Mouse (Mus musculus) forebrain, embryonic 11.5 days (tissue): ENCODE data around the gene Olfr348. TPM values are rescaled to one million over a fixed set of nuclear protein-coding genes. Genes with fewer than 3 reads are reported as not detected.

ENCODE experiments used
- ATAC-seq: fragments of 200-750 bp; cut with Nextera tagmentation; replicated peaks from 2 replicates; pipeline ENCODE4 v1.8.0; 2017; ENCODE audit warnings: moderate TSS enrichment; ENCODE audit not compliant: low FRiP score
- DNase-seq: peaks from one replicate; pipeline ENCODE4 v3.0.0-alpha.2; 2017; ENCODE audit warnings: low spot score
- H3K27ac ChIP-seq: fragments of 300-500 bp; sonication (generic); 2 replicates; pipeline ENCODE4 v1.5.1; 2014; ENCODE audit warnings: low read depth, low read length
- H3K27me3 ChIP-seq: fragments of 300-500 bp; sonication (generic); 2 replicates; pipeline ENCODE4 v1.6.1; 2014; ENCODE audit warnings: mild to moderate bottlenecking, low read length, mixed read lengths; ENCODE audit not compliant: control insufficient read depth, insufficient read depth
- H3K36me3 ChIP-seq: fragments of 300-500 bp; sonication (generic); 2 replicates; pipeline ENCODE4 v1.6.1; 2014; ENCODE audit warnings: mild to moderate bottlenecking, low read length, moderate library complexity, mixed read lengths; ENCODE audit not compliant: control insufficient read depth, insufficient read depth
- H3K4me1 ChIP-seq: fragments of 300-500 bp; sonication (generic); replicated peaks from 2 replicates; pipeline ENCODE4 v1.6.1; 2014; ENCODE audit warnings: low read length, mixed read lengths; ENCODE audit not compliant: control insufficient read depth, insufficient read depth
- H3K4me2 ChIP-seq: fragments of 300-500 bp; sonication (generic); 2 replicates; pipeline ENCODE4 v1.6.1; 2014; ENCODE audit warnings: low read depth, mild to moderate bottlenecking, low read length, moderate library complexity, mixed read lengths; ENCODE audit not compliant: severe bottlenecking
- H3K4me3 ChIP-seq: fragments of 300-500 bp; sonication (generic); 2 replicates; pipeline ENCODE4 v1.5.1; 2014; ENCODE audit warnings: low read depth, low read length
- H3K9ac ChIP-seq: fragments of 300-500 bp; sonication (generic); 2 replicates; pipeline ENCODE4 v1.6.1; 2014; ENCODE audit warnings: low read length
- H3K9me3 ChIP-seq: fragments of 300-500 bp; sonication (generic); 2 replicates; pipeline ENCODE4 v1.6.1; 2016; ENCODE audit warnings: low read length, mixed read lengths; ENCODE audit not compliant: control insufficient read depth
- WGBS: fragments of 180-500 bp; shearing (Covaris S2); extraction: QIAGEN DNeasy Blood & Tissue Kit; methylation state at CpG from one replicate; pipeline ENCODE4 v1.1.7; 2014; 5-methylcytosine and 5-hydroxymethylcytosine counted together
- polyA plus RNA-seq: library from polyadenylated mRNA; unstranded; fragments of >200 nt; fragmentation: Nextera tagmentation; extraction: Ambion mirVana; gene quantifications from 2 replicates; pipeline ENCODE4 v1.2.1, GENCODE M21; 2014

Olfr348 gene
- polyA plus RNA-seq, result not detected in 2 replicates

GRCm38 (mm10) chr2:36783976-36784375, at the start of gene Olfr348:
Gene Olfr348, plus strand, starts transcription at chr2:36784276.
- Histone ChIP-seq H3K9me3 (peaks cover 6% of the 10 kb centered on the region; the same call in 1 of the 2 replicates), H3K27ac (no peak within 1 kb of the TSS), H3K9ac (no peak within 1 kb of the TSS), H3K36me3 (no peaks in the 10 kb centered on the region), H3K27me3 (no peaks in the 10 kb centered on the region), H3K4me1 (no peaks in the 10 kb centered on the region), H3K4me3 (no peak within 1 kb of the TSS), H3K4me2 (no peak within 1 kb of the TSS)
- DNase-seq, result no peak
- WGBS, result 73% methylated on average over 2 of the region's 2 CpGs
- ATAC-seq, result no peak

GRCm38 (mm10) chr2:36736226-36736625, 47.9 kb upstream of the Olfr348 start:
- DNase-seq (no peak), ATAC-seq (no peak)
- Histone ChIP-seq H3K36me3 (no peaks in the 10 kb centered on the region), H3K27ac (no peak overlapping the region), H3K4me3 (no peak overlapping the region), H3K27me3 (no peaks in the 10 kb centered on the region), H3K9ac (no peak overlapping the region), H3K4me1 (no peaks in the 10 kb centered on the region), H3K4me2 (no peak overlapping the region), H3K9me3 (no peaks in the 10 kb centered on the region)
- WGBS, result 59% methylated on average over 3 of the region's 3 CpGs

GRCm38 (mm10) chr2:36790238-36790637, 6.2 kb downstream of the Olfr348 start, which contains the start of gene Olfr50:
Gene Olfr50, plus strand, starts transcription at chr2:36790538.
- DNase-seq (no peak), ATAC-seq (no peak)
- WGBS, result 81% methylated on average over 2 of the region's 2 CpGs
- Histone ChIP-seq H3K9ac (no peak within 1 kb of the TSS), H3K4me2 (no peak within 1 kb of the TSS), H3K9me3 (peaks cover 7% of the 10 kb centered on the region; the same call in 1 of the 2 replicates), H3K36me3 (no peaks in the 10 kb centered on the region), H3K4me1 (no peaks in the 10 kb centered on the region), H3K27ac (no peak within 1 kb of the TSS), H3K27me3 (no peaks in the 10 kb centered on the region), H3K4me3 (no peak within 1 kb of the TSS)

- H3K9me3 ChIP-seq, result peaks cover 2% of the 10 kb centered on the region; the same call in 1 of the 2 replicates
- no peak within 1 kb of the TSS for H3K9ac ChIP-seq
- ATAC-seq (no peak), DNase-seq (no peak)
- no peaks in the 10 kb centered on the region for H3K4me1 ChIP-seq
- H3K4me2 ChIP-seq, result no peak within 1 kb of the TSS
- no peak within 1 kb of the TSS for H3K4me3 ChIP-seq
- no peaks in the 10 kb centered on the region for H3K27me3 ChIP-seq
- no peak within 1 kb of the TSS for H3K27ac ChIP-seq
- 79% methylated on average over 1 of the region's 1 CpGs for WGBS
- H3K36me3 ChIP-seq, result no peaks in the 10 kb centered on the region
Observed at GRCm38 (mm10) chr2:36816932-36817331, 32.9 kb downstream of the Olfr348 start, which contains the start of gene Olfr3. Gene Olfr3, minus strand, starts transcription at chr2:36817032.

Other genes with a start within 250 kb of the Olfr348 start
- not detected in 2 replicates for gene Olfr344, start 217.6 kb upstream of the Olfr348 start, polyA plus RNA-seq
- gene Olfr345, start 144.2 kb upstream of the Olfr348 start, polyA plus RNA-seq, result not detected in 2 replicates
- gene Olfr346, start 98.5 kb upstream of the Olfr348 start, polyA plus RNA-seq, result not detected in 2 replicates
- not detected in 2 replicates for gene Olfr347, start 52.4 kb upstream of the Olfr348 start, polyA plus RNA-seq
- not detected in 2 replicates for gene Olfr50, start 6.3 kb downstream of the Olfr348 start, polyA plus RNA-seq
- not detected in 2 replicates for gene Olfr3, start 32.8 kb downstream of the Olfr348 start, polyA plus RNA-seq
- not detected in 2 replicates for gene Olfr350, start 62.0 kb downstream of the Olfr348 start, polyA plus RNA-seq
- not detected in 2 replicates for gene Olfr351, start 78.4 kb downstream of the Olfr348 start, polyA plus RNA-seq
- not detected in 2 replicates for gene Olfr352, start 84.2 kb downstream of the Olfr348 start, polyA plus RNA-seq
- gene Olfr353, start 108.7 kb downstream of the Olfr348 start, polyA plus RNA-seq, result not detected in 2 replicates
- not detected in 2 replicates for gene Olfr354, start 121.4 kb downstream of the Olfr348 start, polyA plus RNA-seq
- not detected in 2 replicates for gene Olfr355, start 144.6 kb downstream of the Olfr348 start, polyA plus RNA-seq
- gene Olfr356, start 152.8 kb downstream of the Olfr348 start, polyA plus RNA-seq, result not detected in 2 replicates
- gene Olfr357, start 209.6 kb downstream of the Olfr348 start, polyA plus RNA-seq, result not detected in 2 replicates
- gene Olfr358, start 225.1 kb downstream of the Olfr348 start, polyA plus RNA-seq, result not detected in 2 replicates